8 mouse cellular contexts compared by ENCODE assay signal in the genomic region with DNA sequence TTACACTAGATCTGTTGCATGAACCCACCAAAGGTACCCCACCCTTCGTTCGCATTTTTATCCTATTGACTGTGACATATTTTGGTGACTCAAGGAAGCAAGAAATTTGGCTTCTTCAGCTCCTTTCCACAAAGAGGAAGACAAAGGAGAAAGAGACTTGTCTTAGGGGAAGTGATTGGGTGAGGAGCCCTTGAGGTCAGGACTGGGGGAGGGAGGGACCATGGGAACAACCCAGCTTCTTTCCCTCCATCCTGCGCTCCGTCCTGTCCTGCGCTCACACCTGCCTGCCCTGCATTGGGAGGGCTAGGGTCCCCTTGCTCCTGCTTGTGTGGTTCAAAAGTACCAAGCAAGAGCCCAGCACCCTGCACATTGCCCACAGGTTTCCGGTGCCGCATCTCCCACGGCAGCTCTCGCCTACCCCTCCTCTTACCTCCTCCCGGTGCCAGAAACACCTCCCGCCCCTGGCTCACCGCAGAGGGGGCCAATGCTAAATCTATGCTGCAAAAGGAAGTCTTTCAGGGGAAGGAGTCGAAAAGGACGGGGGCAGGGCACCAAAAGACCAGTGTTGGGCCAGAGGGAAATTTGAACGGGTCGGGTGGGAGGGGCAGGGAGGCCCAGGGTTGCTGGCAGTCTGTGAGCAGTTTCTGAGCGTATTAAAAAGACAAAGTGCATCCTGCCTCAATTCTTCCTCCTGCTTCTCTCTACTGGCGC. TPM values are rescaled to one million over a fixed set of nuclear protein-coding genes. Genes with fewer than 3 reads are reported as not detected.
A peak's percentile ranks its signal among the peaks of the same experiment; 100 is the strongest.
DNase-seq lines count a peak whose midpoint lies in the region; ATAC-seq lines count a peak whose summit lies in the region.

No protein-coding gene starts in this region.

- peak overlapping the region; percentile 45 for H3K9ac ChIP-seq in forebrain, embryonic 15.5 days (replicated peaks)
- no peak overlapping the region for H3K9ac ChIP-seq in liver, embryonic 11.5 days (ENCODE audit: low read depth, low read length)
- 0 out of 2 replicates have a peak overlapping the region, but pooled peaks have one; percentile 27 for H3K9ac ChIP-seq in neural tube, embryonic 15.5 days (replicated peaks)

- peak; percentile 58 to 64 for DNase-seq in spleen, adult 18-20 months
- DNase-seq in spleen, adult 12 weeks (ENCODE audit: low spot score), result no peak
- no peak for DNase-seq in liver, embryonic 11.5 days (ENCODE audit: low spot score)
- no peak for DNase-seq in cerebellum, postnatal 4 days (ENCODE audit: low spot score in 2 of 2)
- DNase-seq in ovary, postnatal 36 days (ENCODE audit: low spot score), result no peak
- DNase-seq in left cerebral cortex, postnatal 4 days, result no peak

- H3K36me3 ChIP-seq in forebrain, embryonic 15.5 days, result no peaks in the 10 kb centered on the region
- H3K36me3 ChIP-seq in liver, embryonic 11.5 days (ENCODE audit: control insufficient read depth, insufficient read depth, low read length), result no peaks in the 10 kb centered on the region
- no peaks in the 10 kb centered on the region for H3K36me3 ChIP-seq in neural tube, embryonic 15.5 days

- peak overlapping the region; percentile 34 for H3K4me3 ChIP-seq in forebrain, embryonic 15.5 days
- peak overlapping the region; percentile 10; the same call in 1 of the 2 replicates for H3K4me3 ChIP-seq in liver, embryonic 11.5 days (ENCODE audit: low read depth, low read length)
- H3K4me3 ChIP-seq in neural tube, embryonic 15.5 days (replicated peaks), result peak overlapping the region; percentile 25

- WGBS in forebrain, embryonic 15.5 days, result 11% methylated on average over 18 of the region's 18 CpGs
- WGBS in liver, embryonic 11.5 days, result 12% methylated on average over 18 of the region's 18 CpGs
- WGBS in neural tube, embryonic 15.5 days, result 17% methylated on average over 18 of the region's 18 CpGs

- H3K27ac ChIP-seq in forebrain, embryonic 15.5 days (replicated peaks), result no peak overlapping the region
- no peak overlapping the region for H3K27ac ChIP-seq in liver, embryonic 11.5 days (ENCODE audit: low read depth, low read length)
- no peak overlapping the region for H3K27ac ChIP-seq in neural tube, embryonic 15.5 days (replicated peaks)

- 0 out of 2 replicates have a peak, but pooled peaks cover 6% of the 10 kb centered on the region for H3K4me1 ChIP-seq in forebrain, embryonic 15.5 days
- H3K4me1 ChIP-seq in liver, embryonic 11.5 days (replicated peaks; ENCODE audit: control insufficient read depth, insufficient read depth, low read length), result peaks cover 10% of the 10 kb centered on the region; the same call in 1 of the 2 replicates
- peaks cover 9% of the 10 kb centered on the region for H3K4me1 ChIP-seq in neural tube, embryonic 15.5 days

- intact Hi-C loops in left cerebral cortex, postnatal 4 days (cut with DNase I), result no loop called here

- no peaks in the 10 kb centered on the region for H3K27me3 ChIP-seq in forebrain, embryonic 15.5 days
- H3K27me3 ChIP-seq in liver, embryonic 11.5 days (replicated peaks; ENCODE audit: control insufficient read depth, insufficient read depth, low read length), result no peaks in the 10 kb centered on the region
- H3K27me3 ChIP-seq in neural tube, embryonic 15.5 days (replicated peaks), result no peaks in the 10 kb centered on the region

- H3K4me2 ChIP-seq in forebrain, embryonic 15.5 days (replicated peaks), result peak overlapping the region; percentile 50
- H3K4me2 ChIP-seq in liver, embryonic 11.5 days, result peak overlapping the region; percentile 57
- peak overlapping the region; percentile 57 for H3K4me2 ChIP-seq in neural tube, embryonic 15.5 days

- 0 out of 2 replicates have a peak, but pooled peaks have one; percentile 47 for ATAC-seq in forebrain, embryonic 15.5 days (replicated peaks)
- ATAC-seq in liver, embryonic 11.5 days (replicated peaks; ENCODE audit: low FRiP score), result 0 out of 2 replicates have a peak, but pooled peaks have one; percentile 15
- no peak for ATAC-seq in neural tube, embryonic 15.5 days (ENCODE audit: low FRiP score)

- H3K9me3 ChIP-seq in forebrain, embryonic 15.5 days, result no peaks in the 10 kb centered on the region
- no peaks in the 10 kb centered on the region for H3K9me3 ChIP-seq in liver, embryonic 11.5 days (ENCODE audit: control insufficient read depth, low read length)
- no peaks in the 10 kb centered on the region for H3K9me3 ChIP-seq in neural tube, embryonic 15.5 days (replicated peaks)

RNA-seq across cellular contexts. Expression of a gene that starts 6.6 kb away (rescaled TPM):
- 43.0 and 44.2 TPM in 2 replicates for polyA plus RNA-seq in forebrain, embryonic 15.5 days (2015; fragmentation: Nextera tagmentation; extraction: Ambion mirVana)
- 42.6 and 47.4 TPM in 2 replicates for polyA plus RNA-seq in liver, embryonic 11.5 days (2014; fragmentation: Nextera tagmentation; extraction: Ambion mirVana)
- 42.4 and 42.6 TPM in 2 replicates for polyA plus RNA-seq in neural tube, embryonic 15.5 days (2015; fragmentation: Nextera tagmentation; extraction: Ambion mirVana)
- total RNA-seq in left cerebral cortex, postnatal 4 days (2021), result 10 to 100 TPM; 29.0 to 30.1 TPM

RNA-seq across cellular contexts. Expression of a gene that starts 7.9 kb away (rescaled TPM):
- 0.65 and 0.87 TPM in 2 replicates for polyA plus RNA-seq in forebrain, embryonic 15.5 days (2015; fragmentation: Nextera tagmentation; extraction: Ambion mirVana)
- 18.6 and 19.1 TPM in 2 replicates for polyA plus RNA-seq in liver, embryonic 11.5 days (2014; fragmentation: Nextera tagmentation; extraction: Ambion mirVana)
- 1.0 and 4.8 TPM in 2 replicates for polyA plus RNA-seq in neural tube, embryonic 15.5 days (2015; fragmentation: Nextera tagmentation; extraction: Ambion mirVana)
- 1 to 10 TPM; 1.7 to 2.2 TPM for total RNA-seq in left cerebral cortex, postnatal 4 days (2021)

RNA-seq across cellular contexts. Expression of a gene that starts 59.3 kb away (rescaled TPM):
- 67.5 and 71.0 TPM in 2 replicates for polyA plus RNA-seq in forebrain, embryonic 15.5 days (2015; fragmentation: Nextera tagmentation; extraction: Ambion mirVana)
- polyA plus RNA-seq in liver, embryonic 11.5 days (2014; fragmentation: Nextera tagmentation; extraction: Ambion mirVana), result 94.0 and 99.7 TPM in 2 replicates
- polyA plus RNA-seq in neural tube, embryonic 15.5 days (2015; fragmentation: Nextera tagmentation; extraction: Ambion mirVana), result 73.9 and 91.7 TPM in 2 replicates
- total RNA-seq in left cerebral cortex, postnatal 4 days (2021), result 10 to 100 TPM; 54.7 to 62.7 TPM

Comparison
In these comparisons a context has a peak if more than half of its experiments do, and no peak if none do; other contexts are left out.
1. DNase-seq: peak in spleen, adult 18-20 months (2 of 2); none in spleen, adult 12 weeks (single experiment), liver, embryonic 11.5 days (single experiment), cerebellum, postnatal 4 days (0 of 2), ovary, postnatal 36 days (single experiment) and left cerebral cortex, postnatal 4 days (single experiment).
2. Peak in every context shown above with its lines, with median percentiles within 50 percentile points of each other: H3K4me2 ChIP-seq and H3K4me3 ChIP-seq.